Mouse (Mus musculus) thymus, adult 2 months (tissue): ENCODE measurements at regions not wholly inside any gene's neighbourhood (a gene's known extent, or its start where the extent isn't known, plus 50 kb on each side); places are given as distances from the start of the nearest gene placed in this dataset.

ENCODE experiments used
- DNase-seq: peaks from one replicate; pipeline ENCODE4 v3.0.0; 2021
- H3K27ac ChIP-seq: fragments of 200-500 bp; 2 replicates; pipeline ENCODE4 v1.5.1; 2012; ENCODE audit warnings: low read length, control low read depth; ENCODE audit not compliant: control insufficient read depth, insufficient read depth
- H3K27me3 ChIP-seq: fragments of 200-500 bp; 2 replicates; pipeline ENCODE4 v1.6.1; 2012; ENCODE audit warnings: mild to moderate bottlenecking, low read length, moderate library complexity, mixed read lengths; ENCODE audit not compliant: control insufficient read depth, insufficient read depth
- H3K36me3 ChIP-seq: fragments of 200-500 bp; 2 replicates; pipeline ENCODE4 v1.6.1; 2012; ENCODE audit warnings: mild to moderate bottlenecking, low read length, moderate library complexity; ENCODE audit not compliant: control insufficient read depth, insufficient read depth
- H3K4me1 ChIP-seq: fragments of 200-500 bp; replicated peaks from 2 replicates; pipeline ENCODE4 v1.6.1; 2012; ENCODE audit warnings: low read length; ENCODE audit not compliant: control insufficient read depth, insufficient read depth
- H3K4me3 ChIP-seq: fragments of 200-500 bp; 2 replicates; pipeline ENCODE4 v1.5.1; 2012; ENCODE audit warnings: mild to moderate bottlenecking, low read length, control low read depth, moderate library complexity; ENCODE audit not compliant: control insufficient read depth, insufficient read depth
- CTCF ChIP-seq: fragments of 200-500 bp; IDR thresholded peaks from 2 replicates; pipeline ENCODE4 v1.5.1; 2012; ENCODE audit warnings: mild to moderate bottlenecking, control low read depth, low read length, moderate library complexity, borderline replicate concordance; ENCODE audit not compliant: control insufficient read depth, poor library complexity, insufficient read depth; ENCODE audit errors: extremely low read depth
- POLR2A ChIP-seq: fragments of 200-500 bp; IDR thresholded peaks from 2 replicates; pipeline ENCODE4 v1.6.1; 2012; ENCODE audit warnings: mild to moderate bottlenecking, low read length, control low read depth, moderate library complexity; ENCODE audit not compliant: control insufficient read depth, poor library complexity, insufficient read depth; ENCODE audit errors: extremely low read depth
- WGBS: fragments of 180-500 bp; shearing (Covaris S2); methylation state at CpG from one replicate; pipeline ENCODE4 v1.1.7; 2018; 5-methylcytosine and 5-hydroxymethylcytosine counted together

DNA sequence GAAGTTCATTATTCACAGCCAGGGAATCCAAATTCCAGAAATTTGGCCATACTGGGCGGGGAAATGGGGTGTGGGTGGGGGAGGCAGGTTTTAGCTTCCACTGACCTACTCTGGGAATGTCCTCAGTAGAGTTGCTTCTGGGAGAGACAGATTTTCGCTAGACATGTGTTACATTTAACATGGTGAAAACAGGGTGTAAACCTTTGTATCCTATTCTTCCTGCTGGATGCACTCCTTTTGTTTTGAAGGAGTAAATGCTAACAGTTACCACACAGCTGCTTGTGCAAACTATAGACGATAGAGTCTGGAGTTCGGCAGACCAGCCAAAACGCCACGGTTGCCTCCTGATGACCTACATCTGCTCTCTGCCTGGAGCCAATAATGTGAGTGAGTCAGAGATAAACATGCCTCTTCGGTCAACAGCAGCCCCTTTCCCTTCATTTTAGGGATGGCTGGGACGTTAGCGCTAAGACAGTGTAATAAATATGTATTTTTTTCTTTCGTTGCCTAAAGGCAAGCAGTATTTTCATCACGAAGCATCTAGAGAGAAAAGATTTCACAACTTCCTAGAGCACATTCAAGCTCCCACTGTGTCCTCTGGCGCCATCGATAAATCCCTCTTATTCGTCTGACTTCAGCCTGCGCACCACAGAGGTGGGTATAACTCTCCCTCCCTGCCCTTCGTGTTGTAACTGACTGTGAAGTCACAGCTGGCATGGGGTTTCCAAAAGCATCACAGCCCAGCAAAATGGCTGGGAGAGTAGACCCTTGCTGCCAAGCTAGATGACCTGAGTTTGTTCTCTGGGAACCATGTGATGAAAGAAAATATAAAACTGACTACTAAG is 207.1 kb upstream of the Pde3a start:
- Histone ChIP-seq H3K4me1 (no peaks in the 10 kb centered on the region), H3K27ac (no peak overlapping the region), H3K27me3 (no peaks in the 10 kb centered on the region), H3K4me3 (no peak overlapping the region), H3K36me3 (no peaks in the 10 kb centered on the region)
- TF ChIP-seq CTCF, result no peak
- TF ChIP-seq POLR2A, result no peak
- 92% methylated on average over 16 of the region's 16 CpGs for WGBS
- no peak for DNase-seq

DNA sequence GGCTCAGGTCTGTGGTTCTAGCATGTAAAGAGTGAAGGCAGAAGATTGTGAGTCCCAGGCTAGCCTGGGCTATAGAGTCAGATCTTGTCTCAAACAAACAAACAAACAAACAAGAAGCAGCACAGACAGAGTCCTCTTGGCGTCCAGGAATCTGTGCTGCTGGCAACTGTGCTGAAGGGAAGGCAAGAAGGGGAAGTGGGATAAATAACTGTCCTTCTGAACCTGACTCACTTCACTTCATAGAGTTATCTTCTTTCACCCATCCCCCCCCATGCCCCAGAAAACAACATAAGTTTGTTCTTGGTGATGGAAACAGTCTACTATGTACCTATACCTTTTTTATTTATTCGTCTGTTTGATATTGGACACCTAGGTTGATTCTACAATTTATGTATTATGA is 200.8 kb upstream of the Pde3a start:
- Histone ChIP-seq H3K27ac (no peak overlapping the region), H3K27me3 (no peaks in the 10 kb centered on the region), H3K4me1 (no peaks in the 10 kb centered on the region), H3K36me3 (no peaks in the 10 kb centered on the region), H3K4me3 (no peak overlapping the region)
- DNase-seq, result no peak
- no peak for TF ChIP-seq CTCF
- TF ChIP-seq POLR2A, result no peak
- 66% methylated on average over 2 of the region's 2 CpGs for WGBS

- TF ChIP-seq POLR2A, result no peak
- no peak for TF ChIP-seq CTCF
- no peak for DNase-seq
- no peak overlapping the region for H3K27ac ChIP-seq
- no peaks in the 10 kb centered on the region for H3K36me3 ChIP-seq
- no peak overlapping the region for H3K4me3 ChIP-seq
- no peaks in the 10 kb centered on the region for H3K27me3 ChIP-seq
- H3K4me1 ChIP-seq, result no peaks in the 10 kb centered on the region
- WGBS, result 84% methylated on average over 11 of the region's 11 CpGs
Observed at GRCm38 (mm10) chr6:141050038-141050684, 198.9 kb upstream of the Pde3a start.

GRCm38 (mm10) chr6:141054026-141054425 is 195.0 kb upstream of the Pde3a start:
- Histone ChIP-seq H3K4me3 (no peak overlapping the region), H3K27me3 (no peaks in the 10 kb centered on the region), H3K27ac (no peak overlapping the region), H3K4me1 (no peaks in the 10 kb centered on the region), H3K36me3 (no peaks in the 10 kb centered on the region)
- TF ChIP-seq POLR2A (no peak), CTCF (no peak)
- no peak for DNase-seq
- WGBS, result 48% methylated on average over 7 of the region's 7 CpGs

DNA sequence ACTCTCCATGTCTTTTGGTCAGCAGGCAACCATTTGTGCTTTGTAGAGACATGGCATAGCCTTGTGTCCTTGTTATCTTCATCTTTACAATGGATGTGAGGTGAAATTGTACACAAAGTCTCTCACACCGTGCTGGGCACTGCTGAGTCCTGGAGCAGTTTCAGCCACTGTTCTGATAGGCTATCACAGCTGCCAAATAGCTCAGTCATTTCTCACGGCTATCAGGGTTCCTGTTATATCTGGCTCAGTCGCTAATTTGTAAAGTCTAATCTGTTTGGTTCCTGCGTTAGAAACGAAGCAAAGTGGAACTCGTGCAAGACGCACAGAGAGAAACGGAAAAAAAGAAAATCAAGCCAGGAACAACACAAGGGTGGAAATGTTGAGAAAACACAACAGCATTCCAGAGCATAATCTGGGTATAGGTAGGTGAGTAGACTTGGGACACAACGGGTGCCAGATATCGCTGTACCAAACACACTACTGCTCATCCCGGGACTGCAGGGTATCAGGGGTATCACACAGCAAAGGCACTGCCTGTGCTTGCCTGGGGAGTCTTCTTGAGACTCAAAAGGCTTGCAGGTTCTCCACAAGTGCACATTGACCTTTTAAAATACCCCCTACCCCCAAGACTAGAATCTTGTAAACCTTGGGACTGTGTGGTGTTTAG is 189.7 kb upstream of the Pde3a start:
- no peak for TF ChIP-seq POLR2A
- TF ChIP-seq CTCF, result no peak
- no peak for DNase-seq
- H3K27me3 ChIP-seq, result no peaks in the 10 kb centered on the region
- H3K36me3 ChIP-seq, result no peaks in the 10 kb centered on the region
- H3K27ac ChIP-seq, result no peak overlapping the region
- no peaks in the 10 kb centered on the region for H3K4me1 ChIP-seq
- 96% methylated on average over 11 of the region's 11 CpGs for WGBS
- no peak overlapping the region for H3K4me3 ChIP-seq

- no peak for DNase-seq
- WGBS, result 73% methylated on average over 4 of the region's 4 CpGs
- TF ChIP-seq CTCF (no peak), POLR2A (no peak)
- Histone ChIP-seq H3K27me3 (no peaks in the 10 kb centered on the region), H3K36me3 (no peaks in the 10 kb centered on the region), H3K4me3 (no peak overlapping the region), H3K27ac (no peak overlapping the region), H3K4me1 (no peaks in the 10 kb centered on the region)
Observed at GRCm38 (mm10) chr6:141065724-141066123, 183.3 kb upstream of the Pde3a start.
